Mouse (Mus musculus) cerebellum, adult 2 months (tissue): ENCODE data around the gene Pdss2. TPM values are rescaled to one million over a fixed set of nuclear protein-coding genes. Genes with fewer than 3 reads are reported as not detected.

Source experiments
- DNase-seq, 2 experiments: peaks; one replicate each; pipeline ENCODE4 v3.0.0; 2021
- H3K27ac ChIP-seq: fragments of 200-500 bp; 2 replicates; pipeline ENCODE4 v1.5.1; 2012; ENCODE audit warnings: low read length, control low read depth, inconsistent platforms; ENCODE audit not compliant: insufficient read depth
- H3K27me3 ChIP-seq: fragments of 200-500 bp; 2 replicates; pipeline ENCODE4 v1.6.1; 2012; ENCODE audit warnings: inconsistent platforms, mild to moderate bottlenecking, low read length, moderate library complexity; ENCODE audit not compliant: control insufficient read depth, insufficient read depth
- H3K4me1 ChIP-seq: fragments of 200-500 bp; 2 replicates; pipeline ENCODE4 v1.6.1; 2011; ENCODE audit warnings: low read length; ENCODE audit not compliant: control insufficient read depth, insufficient read depth
- H3K4me3 ChIP-seq: fragments of 200-500 bp; replicated peaks from 2 replicates; pipeline ENCODE3; 2011; ENCODE audit warnings: mild to moderate bottlenecking, low read depth, low read length, control low read depth; ENCODE audit not compliant: insufficient read depth
- CTCF ChIP-seq: fragments of 200-500 bp; IDR thresholded peaks from 2 replicates; pipeline ENCODE4 v1.5.1; 2011; ENCODE audit warnings: low read depth, mild to moderate bottlenecking, control low read depth, low read length, moderate library complexity, borderline replicate concordance; ENCODE audit not compliant: insufficient read depth
- POLR2A ChIP-seq: fragments of 200-500 bp; IDR thresholded peaks from 2 replicates; pipeline ENCODE4 v1.6.1; 2011; ENCODE audit warnings: low read length, control low read depth, borderline replicate concordance; ENCODE audit not compliant: insufficient read depth
- WGBS: fragments of 180-500 bp; shearing (Covaris S2); methylation state at CpG from one replicate; pipeline ENCODE4 v1.1.7; 2018; 5-methylcytosine and 5-hydroxymethylcytosine counted together
- polyA plus RNA-seq: library from polyadenylated mRNA; depleted of rRNA; stranded (reverse); fragments of >200 nt; gene quantifications from 2 replicates; pipeline ENCODE4 v1.2.3, GENCODE M21; 2012

Pdss2 gene
- polyA plus RNA-seq, 1 experiment = 13.7 TPM

- WGBS = 43% methylated on average over 2 of the region's 2 CpGs
- peaks cover 2% of the 10 kb centered on the region; the same call in 1 of the 2 replicates for H3K4me1 ChIP-seq
- TF ChIP-seq CTCF (no peak), POLR2A (no peak)
- no peak for DNase-seq
- no peak overlapping the region for H3K4me3 ChIP-seq
- no peaks in the 10 kb centered on the region for H3K27me3 ChIP-seq
- no peak overlapping the region for H3K27ac ChIP-seq
Measured at GRCm38 (mm10) chr10:43349718-43350117, 128.4 kb downstream of the Pdss2 start.

- H3K4me3 ChIP-seq = no peak overlapping the region
- 82% methylated on average over 4 of the region's 4 CpGs for whole genome bisulfite sequencing
- H3K27ac ChIP-seq = no peak overlapping the region
- H3K27me3 ChIP-seq = no peaks in the 10 kb centered on the region
- peaks cover 5% of the 10 kb centered on the region; the same call in 1 of the 2 replicates for H3K4me1 ChIP-seq
- TF ChIP-seq CTCF (no peak), POLR2A (no peak)
- no peak for DNase-seq
Measured at GRCm38 (mm10) chr10:43357884-43358283, 136.6 kb downstream of the Pdss2 start.

- 36% methylated on average over 6 of the region's 6 CpGs for WGBS
- TF ChIP-seq CTCF = no peak
- TF ChIP-seq POLR2A = no peak
- Histone ChIP-seq H3K27ac (no peak overlapping the region), H3K4me3 (no peak overlapping the region), H3K27me3 (no peaks in the 10 kb centered on the region), H3K4me1 (peaks cover 20% of the 10 kb centered on the region; the same call in 1 of the 2 replicates)
- no peak for DNase-seq
Measured at GRCm38 (mm10) chr10:43362947-43363346, 141.7 kb downstream of the Pdss2 start.

GRCm38 (mm10) chr10:43363431-43363851 lies 142.2 kb downstream of the Pdss2 start:
- WGBS = 16% methylated on average over 5 of the region's 5 CpGs
- TF ChIP-seq POLR2A (no peak), CTCF (no peak)
- H3K27ac ChIP-seq = peak overlapping the region; percentile 64
- H3K4me3 ChIP-seq = no peak overlapping the region
- peaks cover 20% of the 10 kb centered on the region; the same call in 1 of the 2 replicates for H3K4me1 ChIP-seq
- peak; percentile 70 to 83 for DNase-seq
- H3K27me3 ChIP-seq = no peaks in the 10 kb centered on the region

GRCm38 (mm10) chr10:43365909-43366308 lies 144.6 kb downstream of the Pdss2 start:
- 93% methylated on average over 4 of the region's 4 CpGs for WGBS
- no peaks in the 10 kb centered on the region for H3K27me3 ChIP-seq
- no peak for DNase-seq
- H3K27ac ChIP-seq = no peak overlapping the region
- peaks cover 20% of the 10 kb centered on the region; the same call in 1 of the 2 replicates for H3K4me1 ChIP-seq
- H3K4me3 ChIP-seq = no peak overlapping the region
- no peak for TF ChIP-seq CTCF
- no peak for TF ChIP-seq POLR2A

GRCm38 (mm10) chr10:43368611-43369010 lies 147.3 kb downstream of the Pdss2 start:
- Histone ChIP-seq H3K4me1 (peaks cover 20% of the 10 kb centered on the region; the same call in 1 of the 2 replicates), H3K27ac (no peak overlapping the region), H3K27me3 (no peaks in the 10 kb centered on the region), H3K4me3 (no peak overlapping the region)
- no peak for DNase-seq
- TF ChIP-seq POLR2A = no peak
- no peak for TF ChIP-seq CTCF
- WGBS = 91% methylated on average over 5 of the region's 5 CpGs

- Histone ChIP-seq H3K27me3 (no peaks in the 10 kb centered on the region), H3K27ac (no peak overlapping the region), H3K4me1 (peaks cover 10% of the 10 kb centered on the region; the same call in 1 of the 2 replicates), H3K4me3 (no peak overlapping the region)
- 2% methylated on average over 7 of the region's 7 CpGs for WGBS
- DNase-seq = peak; percentile 75 to 84
- no peak for TF ChIP-seq POLR2A
- no peak for TF ChIP-seq CTCF
Measured at GRCm38 (mm10) chr10:43372315-43372714, 151.0 kb downstream of the Pdss2 start.

GRCm38 (mm10) chr10:43373035-43373434 lies 151.7 kb downstream of the Pdss2 start:
- Histone ChIP-seq H3K27ac (no peak overlapping the region), H3K4me3 (no peak overlapping the region), H3K4me1 (peaks cover 10% of the 10 kb centered on the region; the same call in 1 of the 2 replicates), H3K27me3 (no peaks in the 10 kb centered on the region)
- WGBS = 84% methylated on average over 9 of the region's 9 CpGs
- no peak for DNase-seq
- TF ChIP-seq POLR2A (no peak), CTCF (no peak)

GRCm38 (mm10) chr10:43373666-43374065 lies 152.4 kb downstream of the Pdss2 start:
- TF ChIP-seq POLR2A (no peak), CTCF (no peak)

More at GRCm38 (mm10) chr10:43373666-43374065, 152.4 kb downstream of the Pdss2 start:
- H3K27ac ChIP-seq = no peak overlapping the region
- no peak overlapping the region for H3K4me3 ChIP-seq
- H3K27me3 ChIP-seq = no peaks in the 10 kb centered on the region
- DNase-seq = peak in 1 of 2 experiments; percentile 26
- WGBS = 41% methylated on average over 12 of the region's 12 CpGs
- H3K4me1 ChIP-seq = peaks cover 10% of the 10 kb centered on the region; the same call in 1 of the 2 replicates
